Mouse (Mus musculus) embryonic stem cell, embryonic (primary cell): ENCODE data around the gene Hist1h2bn.
"Not testable (repeated sequence)": the region's sequence is repeated elsewhere in the genome, so short reads cannot be mapped to it uniquely, and the experiment has no call there.

Experiments used
- CTCF ChIA-PET, 4 experiments: fragments of 300-600 bp in 2 of 4; fragments of 350-600 bp in 2 of 4; sonication (Branson Sonifier 250); formaldehyde crosslinking; loops; one replicate each; lab custom pipeline; 2022; ENCODE audit warnings: inconsistent platforms in 2 of 4; lab: Charles Lee
- POLR2A ChIA-PET, 4 experiments: fragments of 300-600 bp in 2 of 4; fragments of 350-600 bp in 2 of 4; sonication (Branson Sonifier 250); formaldehyde crosslinking; loops; one replicate each; lab custom pipeline; 2022; ENCODE audit warnings: antibody characterized with exemption in 4 of 4, inconsistent platforms in 1 of 4; lab: Charles Lee

Hist1h2bn gene

DNA sequence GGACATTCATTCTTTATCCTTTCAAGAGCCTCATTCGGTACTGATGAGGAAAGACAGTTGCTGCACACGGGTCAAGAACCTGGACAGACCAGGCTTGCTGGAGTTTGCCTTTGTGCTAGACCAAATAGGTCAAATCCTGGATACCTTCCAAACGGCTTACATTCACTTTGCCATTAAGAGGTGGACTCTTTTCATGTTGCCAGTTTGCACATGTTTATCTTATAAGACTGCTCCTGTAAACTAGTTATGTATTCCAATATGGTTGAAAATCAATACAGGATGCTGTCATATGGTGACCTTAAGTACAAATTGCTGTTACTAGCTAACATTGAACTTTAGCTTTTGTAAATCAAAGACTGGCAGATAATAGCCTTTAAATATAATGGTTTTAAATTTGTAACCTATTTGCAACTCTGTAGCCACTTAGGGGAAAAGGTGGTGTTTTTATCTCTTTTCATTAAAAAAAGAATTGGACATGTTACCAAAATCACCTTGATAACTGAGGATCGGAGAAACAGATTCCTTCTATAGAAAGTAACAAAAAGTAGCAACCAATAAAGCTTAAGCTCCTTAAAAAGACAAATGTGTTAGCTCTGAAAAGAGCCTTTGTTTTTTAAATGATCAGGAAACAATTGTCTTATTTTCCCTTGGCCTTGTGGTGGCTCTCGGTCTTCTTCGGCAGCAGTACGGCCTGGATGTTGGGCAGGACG is 32.4 kb downstream of the Hist1h2bn start:
- ChIA-PET CTCF (interaction anchor here in 1 of 4 experiments (1.5 kb wide), 1 partner anchor 257 kb away, joined by 3 read pairs; the partner anchor contains the start of genes Hist1h2ag and Hist1h2bj), POLR2A (interaction anchor here (0.6 to 22.5 kb wide), 86 partner anchors 7 to 1977 kb away, joined by 3 to 823 read pairs (median 6); partner anchors contain the start of genes Hist1h2ai (in 4 of the 4), Hist1h2ak (in 4 of the 4), Hist1h2bl (in 4 of the 4) and Hist1h2bn (in 4 of the 4))

DNA sequence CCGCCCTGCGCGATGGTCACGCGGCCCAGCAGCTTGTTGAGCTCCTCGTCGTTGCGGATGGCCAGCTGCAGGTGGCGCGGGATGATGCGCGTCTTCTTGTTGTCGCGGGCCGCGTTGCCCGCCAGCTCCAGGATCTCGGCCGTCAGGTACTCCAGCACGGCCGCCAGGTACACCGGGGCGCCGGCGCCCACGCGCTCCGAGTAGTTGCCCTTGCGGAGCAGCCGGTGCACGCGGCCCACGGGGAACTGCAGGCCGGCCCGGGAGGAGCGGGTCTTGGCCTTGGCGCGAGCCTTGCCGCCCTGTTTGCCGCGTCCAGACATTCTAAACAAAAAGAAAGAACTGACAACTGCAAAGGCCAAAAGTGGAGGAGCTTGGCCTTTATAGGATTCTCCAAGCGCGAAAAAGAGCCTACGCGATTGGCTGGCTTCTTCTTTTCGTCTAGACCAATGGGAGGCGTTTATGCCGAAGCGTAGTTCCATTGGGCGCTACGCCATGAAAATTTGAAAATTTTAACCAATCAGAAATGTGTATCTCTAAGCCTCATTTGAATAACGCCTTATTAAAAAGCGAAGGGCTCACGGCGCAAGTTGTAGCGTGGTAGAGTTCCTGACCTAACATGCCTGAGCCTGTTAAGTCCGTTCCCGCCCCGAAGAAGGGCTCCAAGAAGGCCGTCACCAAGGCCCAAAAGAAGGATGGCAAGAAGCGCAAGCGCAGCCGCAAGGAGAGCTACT is 33.1 kb downstream of the Hist1h2bn start, which contains the start of the genes Hist1h2an and Hist1h2bp:
Gene Hist1h2an, minus strand, starts transcription at position 320 of the 731 bp plus-strand sequence.
Gene Hist1h2bp, plus strand, starts transcription at position 563 of the 731 bp plus-strand sequence.
- POLR2A ChIA-PET = interaction anchor here (0.6 to 22.5 kb wide), 94 partner anchors 8 to 1973 kb away, joined by 3 to 823 read pairs (median 5); partner anchors contain the start of genes Hist1h2ag (in 4 of the 4), Hist1h2ai (in 4 of the 4), Hist1h2ak (in 4 of the 4) and Hist1h2bj (in 4 of the 4)
- CTCF ChIA-PET = interaction anchor here in 2 of 4 experiments (0.6 to 1.5 kb wide), 2 partner anchors 43 to 256 kb away, joined by 3 to 4 read pairs; partner anchors contain the start of genes Hist1h2ag (in 1 of the 2) and Hist1h2bj (in 1 of the 2)

DNA sequence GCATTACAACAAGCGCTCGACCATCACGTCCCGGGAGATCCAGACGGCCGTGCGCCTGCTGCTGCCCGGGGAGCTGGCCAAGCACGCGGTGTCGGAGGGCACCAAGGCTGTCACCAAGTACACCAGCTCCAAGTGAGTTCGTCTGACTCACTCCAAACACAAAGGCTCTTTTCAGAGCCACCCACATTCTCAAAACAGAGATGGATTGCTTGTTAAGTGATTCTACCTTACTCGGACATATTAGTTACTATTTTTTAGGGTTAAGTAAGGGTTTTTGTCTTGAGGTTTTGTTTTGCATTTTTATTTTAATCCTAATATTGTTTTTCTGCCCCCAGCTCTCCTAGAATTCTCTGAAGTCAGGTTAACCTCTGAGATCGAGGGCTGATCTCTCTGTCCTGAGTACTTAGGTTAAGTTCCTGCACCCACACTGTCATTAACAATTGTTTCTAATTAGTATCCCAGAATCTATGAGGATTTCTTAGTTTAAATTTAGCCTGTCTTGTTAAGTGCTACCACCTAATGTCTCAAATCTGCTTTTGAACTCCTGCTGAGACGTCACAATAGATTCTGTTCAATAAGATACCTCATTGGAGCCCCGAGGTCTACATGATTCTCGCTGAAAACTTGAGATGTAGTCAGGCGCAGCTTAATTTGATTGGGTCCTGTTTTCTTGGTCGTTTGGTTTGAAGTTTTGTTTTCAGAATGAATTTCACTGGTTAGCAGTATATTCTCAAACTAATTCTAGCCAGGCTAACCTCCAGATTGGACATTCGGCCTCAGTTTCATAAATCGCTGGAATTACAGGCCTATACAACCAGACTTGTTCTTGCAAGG is 34.1 kb downstream of the Hist1h2bn start:
- ChIA-PET CTCF (interaction anchor here in 2 of 4 experiments (0.6 to 1.5 kb wide), 2 partner anchors 44 to 255 kb away, joined by 3 to 4 read pairs; partner anchors contain the start of genes Hist1h2ag (in 1 of the 2) and Hist1h2bj (in 1 of the 2)), POLR2A (interaction anchor here (0.5 to 22.5 kb wide), 82 partner anchors 7 to 1956 kb away, joined by 3 to 823 read pairs (median 7); partner anchors contain the start of genes Hist1h2ag (in 4 of the 4), Hist1h2ai (in 4 of the 4), Hist1h2ak (in 4 of the 4) and Hist1h2bj (in 4 of the 4))

DNA sequence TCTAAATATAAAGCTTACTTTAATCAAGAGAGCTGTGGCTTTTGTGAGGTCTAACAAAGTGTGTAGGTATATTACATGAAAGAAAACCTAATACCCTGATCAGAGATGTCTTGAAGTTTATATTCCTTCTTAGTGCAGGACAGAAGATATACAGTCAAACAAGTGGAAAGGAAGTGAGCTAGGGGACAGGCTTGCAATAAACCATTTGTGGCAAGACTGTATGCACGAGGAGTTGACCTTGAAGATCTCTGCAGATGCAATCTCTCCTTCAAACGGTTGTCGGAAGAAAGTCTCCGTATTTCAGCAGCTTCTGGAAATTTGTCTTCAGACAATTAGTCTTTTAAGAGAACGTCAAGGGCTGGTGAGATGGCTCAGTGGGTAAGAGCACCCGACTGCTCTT is 36.0 kb downstream of the Hist1h2bn start:
- ChIA-PET POLR2A (interaction anchor here in 3 of 4 experiments (0.5 to 22.5 kb wide), 26 partner anchors 9 to 618 kb away, joined by 3 to 823 read pairs (median 10); partner anchors contain the start of genes Hist1h1b (in 3 of the 3), Hist1h2ai (in 3 of the 3), Hist1h2ak (in 3 of the 3) and Hist1h2bl (in 3 of the 3)), CTCF (no interaction called here)

DNA sequence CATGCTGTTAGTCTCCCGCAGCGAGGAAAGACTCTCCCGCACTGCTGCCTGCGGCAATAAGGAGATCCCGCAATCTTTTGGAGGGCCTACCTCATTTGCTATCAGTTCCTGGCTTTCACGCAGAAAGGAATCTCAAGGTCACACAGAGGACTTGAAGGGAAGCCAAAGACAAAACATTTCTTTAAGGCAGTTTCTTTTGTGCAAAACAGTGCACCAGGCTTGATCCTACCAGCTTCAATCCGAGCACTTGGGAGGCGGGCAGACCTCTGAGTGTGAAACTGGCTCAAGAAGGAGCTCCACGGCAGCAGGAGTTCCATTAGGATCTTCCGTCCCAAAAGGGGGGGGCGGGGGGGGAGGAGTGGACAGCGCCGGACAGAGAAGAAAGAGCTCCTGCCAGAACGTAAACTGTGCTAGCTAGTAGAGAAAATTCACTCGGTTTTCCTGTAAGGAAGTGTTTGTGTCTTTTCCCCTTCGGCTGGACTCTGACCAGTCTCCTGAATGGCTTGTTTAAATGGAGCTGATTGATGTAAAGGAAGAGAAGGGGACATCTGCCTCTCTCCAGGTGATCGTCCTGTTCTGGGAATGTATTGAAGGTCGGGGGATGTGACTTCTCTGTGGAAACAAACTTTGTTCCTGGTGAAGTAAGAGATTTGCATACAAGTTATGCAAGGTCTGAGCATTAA is 36.8 kb downstream of the Hist1h2bn start:
- ChIA-PET POLR2A (interaction anchor here (0.5 to 22.5 kb wide), 55 partner anchors 8 to 1948 kb away, joined by 3 to 823 read pairs (median 5); partner anchors contain the start of genes Hist1h2ak (in 4 of the 4), Hist1h2bn (in 4 of the 4), Hist1h1b (in 3 of the 4) and Hist1h2ai (in 3 of the 4)), CTCF (no interaction called here)

DNA sequence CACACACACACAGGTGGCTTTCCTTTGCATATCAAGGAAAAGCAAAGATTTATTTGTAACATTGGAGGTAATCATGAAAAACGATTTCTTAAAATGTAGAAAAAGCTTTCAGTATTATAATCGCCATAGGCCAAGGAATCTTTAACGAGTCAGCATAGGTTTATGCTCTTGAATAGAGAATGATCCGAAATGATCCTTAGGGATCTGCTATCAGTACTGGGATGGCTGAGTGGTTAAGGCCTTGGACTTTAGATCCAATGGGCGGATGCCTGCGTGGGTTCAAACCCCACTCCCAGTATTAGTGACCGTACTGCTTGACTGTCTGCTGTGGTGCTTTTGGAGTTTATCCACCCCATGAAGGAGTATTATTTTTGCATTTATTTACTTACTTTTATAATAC is 41.7 kb downstream of the Hist1h2bn start:
- CTCF ChIA-PET = no interaction called here
- POLR2A ChIA-PET = interaction anchor here in 2 of 4 experiments (0.9 to 1.5 kb wide), 4 partner anchors 8 to 85 kb away, joined by 3 to 5 read pairs (median 4); partner anchors contain the start of genes Hist1h1b (in 1 of the 2), Hist1h2an (in 1 of the 2) and Hist1h2bp (in 1 of the 2)

DNA sequence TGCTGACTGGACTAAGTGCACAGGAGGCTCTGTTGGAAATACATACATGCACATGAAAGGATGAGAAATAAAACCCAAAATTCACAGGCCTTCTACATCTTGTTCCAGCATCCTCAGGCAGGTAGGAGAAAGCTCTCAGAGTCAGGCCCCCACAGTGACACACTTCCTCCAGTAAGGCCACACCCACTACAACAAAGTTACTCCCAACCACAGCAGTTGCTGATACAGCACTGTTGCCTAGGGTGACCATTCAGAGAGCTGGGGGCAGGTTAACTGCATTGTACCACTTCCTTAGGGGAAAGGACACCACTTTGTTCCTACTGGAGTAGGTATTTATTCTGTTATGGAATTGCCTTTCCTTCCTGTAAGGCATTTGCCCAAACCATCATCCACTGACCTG is 43.2 kb downstream of the Hist1h2bn start:
- CTCF ChIA-PET, POLR2A ChIA-PET: not testable (repeated sequence)

DNA sequence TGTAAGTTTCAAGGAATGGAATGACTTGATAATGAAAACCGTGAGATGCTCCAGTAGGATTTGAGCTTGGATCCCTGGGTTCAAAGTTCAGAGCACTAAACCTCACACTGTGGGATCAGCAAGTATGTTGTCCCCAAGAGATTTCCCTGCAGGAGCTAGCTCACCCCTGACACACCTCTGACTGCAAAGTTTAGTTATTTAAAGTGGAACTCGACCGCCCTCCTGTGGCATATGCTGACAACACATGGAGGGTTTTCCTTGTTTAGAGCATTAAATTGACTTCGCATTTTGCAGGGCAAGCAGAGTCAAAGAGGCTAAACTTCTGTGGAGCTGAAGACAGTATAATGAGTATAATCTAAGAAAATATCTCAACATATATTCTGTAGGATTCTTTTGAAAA is 49.1 kb downstream of the Hist1h2bn start:
- CTCF ChIA-PET, POLR2A ChIA-PET: not testable (repeated sequence)
